Mouse (Mus musculus) liver, embryonic 14.5 days (tissue): ENCODE results near the gene Hoxa3. TPM values are rescaled to one million over a fixed set of nuclear protein-coding genes. Genes with fewer than 3 reads are reported as not detected.

Source experiments
- ATAC-seq: fragments of 200-750 bp; cut with Nextera tagmentation; 2 replicates; pipeline ENCODE4 v1.8.0; 2017; ENCODE audit warnings: moderate number of reproducible peaks, mild to moderate bottlenecking, moderate library complexity; ENCODE audit not compliant: insufficient read depth
- DNase-seq, 3 experiments: peaks; one replicate each; pipeline ENCODE4 v3.0.0-alpha.2; 2012 to 2013; ENCODE audit warnings: low read depth in 3 of 3, low spot score in 3 of 3
- H3K27ac ChIP-seq: fragments of 300-500 bp; sonication (generic); 2 replicates; pipeline ENCODE4 v1.5.1; 2014; ENCODE audit warnings: moderate library complexity, mild to moderate bottlenecking, control low read depth, inconsistent platforms
- H3K27me3 ChIP-seq: fragments of 300-500 bp; sonication (generic); 2 replicates; pipeline ENCODE4 v1.6.1; 2014; ENCODE audit warnings: mild to moderate bottlenecking, low read length, moderate library complexity; ENCODE audit not compliant: control insufficient read depth, insufficient read depth
- H3K36me3 ChIP-seq: fragments of 300-500 bp; sonication (generic); replicated peaks from 2 replicates; pipeline ENCODE4 v1.6.1; 2014; ENCODE audit warnings: low read depth; ENCODE audit not compliant: control insufficient read depth, insufficient read depth
- H3K4me1 ChIP-seq, 2 experiments: fragments of 200-500 bp in 1 of 2; fragments of 300-500 bp in 1 of 2; sonication (generic) in 1 of 2; replicated peaks; 2 replicates each; pipeline ENCODE4 v1.6.1; 2012 to 2014; ENCODE audit warnings: antibody characterized with exemption in 1 of 2, inconsistent platforms in 1 of 2, low read length in 1 of 2; ENCODE audit not compliant: control insufficient read depth in 2 of 2, insufficient read depth in 2 of 2
- H3K4me2 ChIP-seq: fragments of 300-500 bp; sonication (generic); 2 replicates; pipeline ENCODE4 v1.6.1; 2014; ENCODE audit warnings: low read depth, mild to moderate bottlenecking, control low read depth, moderate library complexity
- H3K4me3 ChIP-seq, 2 experiments: fragments of 200-500 bp in 1 of 2; fragments of 300-500 bp in 1 of 2; sonication (generic) in 1 of 2; 2 replicates each; pipeline ENCODE4 v1.5.1; 2012 to 2014; ENCODE audit warnings: low read depth in 2 of 2, low read length in 2 of 2, mild to moderate bottlenecking in 2 of 2, control low read depth in 1 of 2, inconsistent platforms in 1 of 2, moderate library complexity in 1 of 2; ENCODE audit not compliant: insufficient read depth in 1 of 2
- H3K9ac ChIP-seq: fragments of 300-500 bp; sonication (generic); replicated peaks from 2 replicates; pipeline ENCODE4 v1.6.1; 2014; ENCODE audit warnings: mild to moderate bottlenecking, control low read depth, moderate library complexity
- H3K9me3 ChIP-seq: fragments of 300-500 bp; sonication (generic); 2 replicates; pipeline ENCODE4 v1.6.1; 2016; ENCODE audit warnings: low read length, mixed read lengths; ENCODE audit not compliant: control insufficient read depth
- CTCF ChIP-seq: IDR thresholded peaks from 2 replicates; pipeline ENCODE4 v1.5.1; 2016; ENCODE audit warnings: antibody characterized with exemption, low read depth, control low read depth
- EP300 ChIP-seq: IDR thresholded peaks from 2 replicates; pipeline ENCODE4 v1.6.1; 2016; ENCODE audit warnings: antibody characterized with exemption, low read depth
- WGBS: fragments of 180-500 bp; shearing (Covaris S2); extraction: QIAGEN DNeasy Blood & Tissue Kit; methylation state at CpG from one replicate; pipeline ENCODE4 v1.1.7; 2014; ENCODE audit not compliant: insufficient replicate concordance; 5-methylcytosine and 5-hydroxymethylcytosine counted together
- polyA plus RNA-seq, 2 experiments: library from polyadenylated mRNA; depleted of rRNA in 1 of 2; stranded (reverse) in 1 of 2; unstranded in 1 of 2; fragments of >200 nt; fragmentation: Nextera tagmentation in 1 of 2; extraction: Ambion mirVana in 1 of 2; gene quantifications; 2 replicates each; pipeline versions ENCODE4 v1.2.1 to v1.2.3; 2012 to 2014

The Hoxa3 gene
- polyA plus RNA-seq, 2 experiments: 0.13 to 0.37 TPM

DNA sequence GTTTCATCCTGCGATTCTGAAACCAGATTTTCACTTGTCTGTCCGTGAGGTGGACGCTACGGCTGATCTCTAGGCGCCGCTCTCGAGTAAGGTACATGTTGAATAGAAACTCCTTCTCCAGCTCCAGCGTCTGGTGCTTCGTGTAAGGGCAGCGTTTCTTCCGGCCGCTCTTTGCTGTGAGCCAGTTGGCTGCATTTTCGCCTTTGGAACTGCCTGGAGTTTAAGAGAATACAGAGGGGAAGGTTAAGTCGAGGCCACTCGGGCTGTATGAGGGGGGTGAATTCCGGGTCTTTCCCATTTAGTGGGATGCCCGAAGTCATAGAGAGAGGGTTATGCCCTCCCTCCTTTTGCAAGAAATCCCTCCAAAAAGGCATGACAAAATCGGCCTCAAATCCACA lies 19.4 kb upstream of the Hoxa3 start:
- H3K27me3 ChIP-seq: peaks cover 97% of the 10 kb centered on the region
- H3K9ac ChIP-seq: no peak overlapping the region
- ATAC-seq (no peak), DNase-seq (no peak)
- WGBS: under 1% methylated on average over 18 of the region's 18 CpGs
- no peaks in the 10 kb centered on the region for H3K4me1 ChIP-seq
- no peak overlapping the region for H3K4me2 ChIP-seq
- no peak overlapping the region for H3K4me3 ChIP-seq
- H3K36me3 ChIP-seq: no peaks in the 10 kb centered on the region
- no peak overlapping the region for H3K27ac ChIP-seq
- no peaks in the 10 kb centered on the region for H3K9me3 ChIP-seq
- TF ChIP-seq EP300: no peak
- TF ChIP-seq CTCF: no peak

DNA sequence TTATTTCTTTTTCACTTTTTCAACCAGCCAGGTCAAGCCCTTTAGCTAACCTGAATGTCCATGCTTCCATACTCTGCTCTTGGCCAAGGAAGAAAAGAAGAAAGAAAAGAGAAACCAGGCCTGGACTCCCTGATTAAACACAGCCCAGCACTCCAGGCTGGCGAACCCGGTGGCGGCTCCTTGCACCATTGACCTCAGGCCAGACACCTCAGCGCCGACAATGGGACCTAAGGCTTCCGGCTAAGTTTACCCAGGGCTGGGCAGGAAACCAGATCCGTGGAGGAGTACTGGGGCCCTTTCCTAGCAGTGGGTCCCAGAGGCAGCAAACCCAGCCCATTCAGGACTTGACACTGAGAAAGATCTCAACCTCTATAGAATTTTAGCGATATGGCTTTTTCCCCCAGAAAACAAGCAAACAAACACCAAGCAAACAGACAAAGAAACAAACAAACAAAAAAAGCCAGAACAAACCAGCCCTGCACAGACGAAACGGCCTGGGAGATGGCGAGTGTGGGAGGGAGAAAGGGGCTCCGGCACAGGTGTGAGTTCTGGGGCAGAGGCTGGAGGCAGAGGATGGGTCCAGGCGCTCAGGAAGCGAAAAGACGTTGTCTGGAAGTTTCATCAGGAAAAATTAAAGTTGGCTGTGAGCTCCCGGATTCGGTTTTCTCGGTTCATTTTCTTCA lies 18.9 kb upstream of the Hoxa3 start:
- Histone ChIP-seq H3K9ac (no peak overlapping the region), H3K4me3 (no peak overlapping the region), H3K4me2 (no peak overlapping the region), H3K9me3 (no peaks in the 10 kb centered on the region), H3K27me3 (peaks cover 97% of the 10 kb centered on the region), H3K4me1 (no peaks in the 10 kb centered on the region), H3K36me3 (no peaks in the 10 kb centered on the region), H3K27ac (no peak overlapping the region)
- WGBS: 2% methylated on average over 18 of the region's 18 CpGs
- no peak for ATAC-seq
- no peak for DNase-seq
- TF ChIP-seq CTCF: no peak
- TF ChIP-seq EP300: no peak

DNA sequence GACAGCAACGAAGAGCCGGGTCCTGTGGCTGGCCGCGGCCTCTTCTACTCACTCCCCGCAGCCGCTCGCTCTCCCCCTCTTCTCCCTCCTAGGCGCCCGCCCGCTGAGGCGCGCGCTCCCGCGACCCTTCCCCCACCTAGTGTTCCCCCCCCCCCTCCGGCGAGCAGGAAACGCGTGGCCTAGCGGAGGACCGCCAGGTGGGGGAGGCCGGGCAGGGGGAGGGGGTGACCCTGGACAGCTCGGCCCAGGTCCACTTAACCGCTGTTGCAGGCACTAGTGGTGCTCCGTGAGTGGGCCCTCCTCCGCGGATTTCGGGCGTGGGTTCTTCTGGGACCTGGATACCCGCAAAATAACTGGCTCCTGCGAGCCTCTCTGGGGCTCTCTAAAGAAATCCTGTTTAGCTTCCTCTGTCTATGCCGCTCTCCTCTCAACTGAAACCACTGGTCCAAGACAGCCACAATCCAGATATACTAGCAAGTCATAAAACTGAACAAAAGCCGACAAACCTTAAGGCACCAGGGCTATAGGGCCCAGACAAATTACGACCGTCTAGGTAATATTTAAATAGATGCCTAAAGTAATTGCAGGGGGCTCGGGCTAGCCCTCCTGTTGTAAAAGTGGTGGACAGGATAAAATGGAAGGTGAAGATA lies 17.5 kb upstream of the Hoxa3 start, which contains the start of gene Hoxa9:
TSS of gene Hoxa9 (minus strand) at position 574 of the 650 bp plus-strand sequence.
- Histone ChIP-seq H3K4me2 (no peak within 1 kb of the TSS), H3K4me1 (no peaks in the 10 kb centered on the region), H3K36me3 (no peaks in the 10 kb centered on the region), H3K27me3 (peaks cover 97% of the 10 kb centered on the region), H3K4me3 (no peak within 1 kb of the TSS), H3K9me3 (no peaks in the 10 kb centered on the region), H3K27ac (no peak within 1 kb of the TSS), H3K9ac (no peak within 1 kb of the TSS)
- DNase-seq: no peak
- TF ChIP-seq CTCF (no peak), EP300 (no peak)
- no peak for ATAC-seq
- 4% methylated on average over 16 of the region's 36 CpGs for WGBS

DNA sequence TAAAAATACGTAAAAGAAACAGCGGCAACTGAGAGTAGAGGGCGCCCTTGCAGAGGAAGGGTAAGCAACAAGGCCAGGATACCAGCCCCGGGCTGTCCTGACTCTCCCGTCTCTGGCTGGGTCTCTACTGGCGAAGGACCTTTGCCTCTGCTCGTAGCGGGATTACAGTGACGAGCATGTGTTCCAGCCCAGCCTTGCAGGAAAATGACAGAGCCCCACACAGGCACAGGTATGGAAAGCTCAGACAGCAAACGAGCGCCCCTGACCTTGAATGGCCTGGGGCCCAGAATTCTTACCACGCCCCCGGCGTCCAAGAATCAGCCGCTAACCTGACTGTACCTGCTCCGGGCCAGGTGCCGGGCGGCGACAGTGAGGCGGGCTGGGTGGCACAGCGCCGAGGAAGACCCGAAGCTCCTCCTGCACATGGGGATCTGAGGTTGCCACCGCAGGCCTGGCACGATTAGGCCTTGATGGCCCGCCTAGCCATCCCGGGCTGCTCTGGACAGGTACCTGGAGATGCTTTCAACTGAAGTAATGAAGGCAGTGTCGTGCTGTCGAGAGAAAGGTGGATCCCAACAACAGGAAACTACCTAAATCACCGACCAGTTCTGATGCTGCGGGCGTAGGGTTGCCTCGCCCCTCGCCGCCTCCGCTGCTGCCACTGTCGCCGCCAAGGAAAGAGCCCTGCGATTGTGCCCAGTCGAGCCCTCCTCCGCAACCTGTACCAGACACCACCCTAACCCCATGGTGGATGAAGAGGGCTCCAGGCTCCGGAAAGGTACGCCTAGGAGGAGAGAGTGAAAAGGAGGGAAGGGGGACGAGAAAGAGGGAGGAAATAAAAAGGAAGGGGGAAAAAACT lies 16.7 kb upstream of the Hoxa3 start:
- Histone ChIP-seq H3K4me1 (no peaks in the 10 kb centered on the region), H3K9ac (no peak overlapping the region), H3K4me2 (no peak overlapping the region), H3K27ac (no peak overlapping the region), H3K27me3 (peaks cover 97% of the 10 kb centered on the region), H3K9me3 (no peaks in the 10 kb centered on the region), H3K4me3 (no peak overlapping the region), H3K36me3 (no peaks in the 10 kb centered on the region)
- no peak for ATAC-seq
- WGBS: 3% methylated on average over 44 of the region's 44 CpGs
- TF ChIP-seq EP300: no peak
- no peak for TF ChIP-seq CTCF
- no peak for DNase-seq
